Mouse (Mus musculus) cortical plate, adult 2 months (tissue): ENCODE results near the gene Adk.

Source experiments
- CTCF ChIP-seq: fragments of 200-500 bp; IDR thresholded peaks from 2 replicates; pipeline ENCODE4 v1.5.1; 2011; ENCODE audit warnings: mild to moderate bottlenecking, control low read depth, low read length; ENCODE audit not compliant: insufficient read depth; ENCODE audit errors: extremely low read depth
- POLR2A ChIP-seq: fragments of 200-500 bp; IDR thresholded peaks from 2 replicates; pipeline ENCODE4 v1.6.1; 2011; ENCODE audit warnings: mild to moderate bottlenecking, low read length, control low read depth; ENCODE audit not compliant: insufficient read depth; ENCODE audit errors: extremely low read depth

DNA sequence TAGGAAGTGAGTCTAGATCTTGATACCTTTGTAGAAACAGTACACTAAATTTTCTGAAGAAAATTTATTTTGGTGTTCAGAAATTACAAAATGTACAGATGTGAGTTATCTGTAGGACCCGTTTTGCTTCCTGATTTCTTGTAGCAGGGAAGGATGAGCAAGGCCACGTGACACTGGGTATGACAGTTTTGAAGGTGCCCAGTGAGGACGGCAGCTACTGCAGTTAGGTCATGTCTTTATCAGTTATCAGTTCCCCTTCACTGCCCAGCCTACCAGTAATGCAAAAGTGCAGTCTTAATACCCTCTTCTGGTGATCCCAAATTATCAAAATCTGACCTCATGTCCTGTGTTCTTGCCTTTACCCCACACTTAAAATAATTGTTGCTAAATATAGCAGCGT lies 25.6 kb downstream of the Adk start:
- no peak for TF ChIP-seq POLR2A
- TF ChIP-seq CTCF = no peak
